Mouse (Mus musculus) midbrain, embryonic 11.5 days (tissue): ENCODE data around the gene Nckap1. TPM values are rescaled to one million over a fixed set of nuclear protein-coding genes. Genes with fewer than 3 reads are reported as not detected.

Experiments used
- ATAC-seq: fragments of 200-750 bp; cut with Nextera tagmentation; 2 replicates; pipeline ENCODE4 v1.8.0; 2017; ENCODE audit warnings: moderate TSS enrichment, moderate library complexity; ENCODE audit not compliant: low FRiP score
- DNase-seq: peaks from one replicate; pipeline ENCODE4 v3.0.0; 2015; ENCODE audit warnings: low spot score; ENCODE audit errors: missing footprints
- H3K27ac ChIP-seq: fragments of 300-500 bp; sonication (generic); 2 replicates; pipeline ENCODE4 v1.5.1; 2014; ENCODE audit warnings: low read depth, low read length
- H3K27me3 ChIP-seq: fragments of 300-500 bp; sonication (generic); 2 replicates; pipeline ENCODE4 v1.6.1; 2014; ENCODE audit warnings: mild to moderate bottlenecking, low read length, moderate library complexity, mixed read lengths; ENCODE audit not compliant: control insufficient read depth, insufficient read depth
- H3K36me3 ChIP-seq: fragments of 300-500 bp; sonication (generic); 2 replicates; pipeline ENCODE4 v1.6.1; 2014; ENCODE audit warnings: mild to moderate bottlenecking, low read length, moderate library complexity, mixed read lengths; ENCODE audit not compliant: control insufficient read depth, insufficient read depth
- H3K4me1 ChIP-seq: fragments of 300-500 bp; sonication (generic); 2 replicates; pipeline ENCODE4 v1.6.1; 2014; ENCODE audit warnings: low read length; ENCODE audit not compliant: control insufficient read depth, insufficient read depth
- H3K4me2 ChIP-seq: fragments of 300-500 bp; sonication (generic); 2 replicates; pipeline ENCODE4 v1.6.1; 2014; ENCODE audit warnings: mild to moderate bottlenecking, moderate library complexity
- H3K4me3 ChIP-seq: fragments of 300-500 bp; sonication (generic); 2 replicates; pipeline ENCODE4 v1.5.1; 2014; ENCODE audit warnings: low read depth, low read length
- H3K9ac ChIP-seq: fragments of 300-500 bp; sonication (generic); 2 replicates; pipeline ENCODE4 v1.6.1; 2014; ENCODE audit warnings: low read length
- H3K9me3 ChIP-seq: fragments of 300-500 bp; sonication (generic); 2 replicates; pipeline ENCODE4 v1.6.1; 2016; ENCODE audit warnings: low read length; ENCODE audit not compliant: control insufficient read depth
- WGBS: fragments of 180-500 bp; shearing (Covaris S2); extraction: QIAGEN DNeasy Blood & Tissue Kit; methylation state at CpG from one replicate; pipeline ENCODE4 v1.1.7; 2014; 5-methylcytosine and 5-hydroxymethylcytosine counted together
- polyA plus RNA-seq: library from polyadenylated mRNA; unstranded; fragments of >200 nt; fragmentation: Nextera tagmentation; extraction: Ambion mirVana; gene quantifications from 2 replicates; pipeline ENCODE4 v1.2.1, GENCODE M21; 2014

The Nckap1 gene
- polyA plus RNA-seq = 65.4 and 71.1 TPM in 2 replicates

GRCm38 (mm10) chr2:80581043-80581711, at the start of gene Nckap1:
Nckap1 (minus strand) TSS chr2:80581380.
- H3K9me3 ChIP-seq = no peaks in the 10 kb centered on the region
- H3K9ac ChIP-seq = peak within 1 kb of the TSS; percentile 98
- under 1% methylated on average over 65 of the region's 88 CpGs for WGBS
- ATAC-seq = peak; percentile 97
- no peaks in the 10 kb centered on the region for H3K27me3 ChIP-seq
- H3K4me3 ChIP-seq = peak within 1 kb of the TSS; percentile 89
- H3K4me1 ChIP-seq = peaks cover 14% of the 10 kb centered on the region
- peak within 1 kb of the TSS; percentile 93 for H3K27ac ChIP-seq
- H3K4me2 ChIP-seq = peak within 1 kb of the TSS; percentile 54
- H3K36me3 ChIP-seq = no peaks in the 10 kb centered on the region
- peak; percentile 99 for DNase-seq

- no peaks in the 10 kb centered on the region for H3K9me3 ChIP-seq
- 92% methylated on average over 4 of the region's 4 CpGs for WGBS
- H3K4me2 ChIP-seq = no peak overlapping the region
- no peak overlapping the region for H3K27ac ChIP-seq
- no peak overlapping the region for H3K9ac ChIP-seq
- no peaks in the 10 kb centered on the region for H3K4me1 ChIP-seq
- no peak overlapping the region for H3K4me3 ChIP-seq
- no peaks in the 10 kb centered on the region for H3K27me3 ChIP-seq
- H3K36me3 ChIP-seq = no peaks in the 10 kb centered on the region
- ATAC-seq (no peak), DNase-seq (no peak)
Observed at GRCm38 (mm10) chr2:80624523-80624922, 43.3 kb upstream of the Nckap1 start.

- Histone ChIP-seq H3K4me3 (no peak overlapping the region), H3K27ac (no peak overlapping the region), H3K4me1 (no peaks in the 10 kb centered on the region), H3K36me3 (no peaks in the 10 kb centered on the region), H3K27me3 (no peaks in the 10 kb centered on the region), H3K9ac (no peak overlapping the region), H3K9me3 (no peaks in the 10 kb centered on the region), H3K4me2 (no peak overlapping the region)
- DNase-seq (no peak), ATAC-seq (no peak)
- WGBS = 92% methylated on average over 3 of the region's 3 CpGs
Observed at GRCm38 (mm10) chr2:80621921-80622320, 40.7 kb upstream of the Nckap1 start.

- DNase-seq = no peak
- H3K9ac ChIP-seq = no peak overlapping the region
- H3K4me1 ChIP-seq = no peaks in the 10 kb centered on the region
- ATAC-seq = no peak
- H3K4me3 ChIP-seq = no peak overlapping the region
- H3K9me3 ChIP-seq = no peaks in the 10 kb centered on the region
- no peaks in the 10 kb centered on the region for H3K27me3 ChIP-seq
- no peak overlapping the region for H3K27ac ChIP-seq
- no peak overlapping the region for H3K4me2 ChIP-seq
- H3K36me3 ChIP-seq = no peaks in the 10 kb centered on the region
- WGBS = 88% methylated on average over 3 of the region's 3 CpGs
Observed at GRCm38 (mm10) chr2:80618991-80619390, 37.8 kb upstream of the Nckap1 start.

GRCm38 (mm10) chr2:80616854-80617737, 35.9 kb upstream of the Nckap1 start, which contains the start of the genes Dusp19 and Nup35:
Dusp19 (plus strand) TSS chr2:80617045.
Nup35 (plus strand) TSS chr2:80617236.
- Histone ChIP-seq H3K27me3 (no peaks in the 10 kb centered on the region), H3K36me3 (no peaks in the 10 kb centered on the region), H3K9me3 (no peaks in the 10 kb centered on the region), H3K27ac (no peak within 1 kb of the TSS; the same call in 1 of the 2 replicates), H3K4me1 (no peaks in the 10 kb centered on the region), H3K4me3 (peak within 1 kb of the TSS; percentile 43), H3K4me2 (peak within 1 kb of the TSS; percentile 79), H3K9ac (peak within 1 kb of the TSS; percentile 70)
- ATAC-seq = peak; percentile 100
- peak; percentile 99 for DNase-seq
- 2% methylated on average over 21 of the region's 21 CpGs for WGBS

- Histone ChIP-seq H3K9ac (no peak overlapping the region), H3K27me3 (no peaks in the 10 kb centered on the region), H3K9me3 (no peaks in the 10 kb centered on the region), H3K4me1 (no peaks in the 10 kb centered on the region), H3K36me3 (no peaks in the 10 kb centered on the region), H3K4me3 (no peak overlapping the region), H3K4me2 (no peak overlapping the region), H3K27ac (no peak overlapping the region)
- WGBS = 78% methylated on average over 2 of the region's 2 CpGs
- ATAC-seq (no peak), DNase-seq (no peak)
Observed at GRCm38 (mm10) chr2:80612796-80613195, 31.6 kb upstream of the Nckap1 start.

- H3K4me2 ChIP-seq = no peak overlapping the region
- H3K4me3 ChIP-seq = no peak overlapping the region
- H3K4me1 ChIP-seq = no peaks in the 10 kb centered on the region
- WGBS = 58% methylated on average over 1 of the region's 1 CpGs
- DNase-seq (no peak), ATAC-seq (no peak)
- H3K36me3 ChIP-seq = no peaks in the 10 kb centered on the region
- H3K9me3 ChIP-seq = no peaks in the 10 kb centered on the region
- no peaks in the 10 kb centered on the region for H3K27me3 ChIP-seq
- H3K27ac ChIP-seq = no peak overlapping the region
- H3K9ac ChIP-seq = no peak overlapping the region
Observed at GRCm38 (mm10) chr2:80612286-80612685, 31.1 kb upstream of the Nckap1 start.

GRCm38 (mm10) chr2:80603771-80604426, 22.7 kb upstream of the Nckap1 start:
- 94% methylated on average over 19 of the region's 19 CpGs for WGBS
- Histone ChIP-seq H3K9ac (no peak overlapping the region), H3K36me3 (no peaks in the 10 kb centered on the region), H3K4me3 (no peak overlapping the region), H3K27ac (no peak overlapping the region), H3K4me2 (no peak overlapping the region), H3K4me1 (no peaks in the 10 kb centered on the region), H3K27me3 (no peaks in the 10 kb centered on the region), H3K9me3 (no peaks in the 10 kb centered on the region)
- ATAC-seq (no peak), DNase-seq (no peak)
